Mouse (Mus musculus) midbrain, embryonic 16.5 days (tissue): ENCODE results near the gene 1700029H14Rik. TPM values are rescaled to one million over a fixed set of nuclear protein-coding genes. Genes with fewer than 3 reads are reported as not detected.

ENCODE experiments used
- ATAC-seq: fragments of 200-750 bp; cut with Nextera tagmentation; 2 replicates; pipeline ENCODE4 v1.8.0; 2017; ENCODE audit warnings: moderate TSS enrichment
- H3K27ac ChIP-seq: fragments of 300-500 bp; sonication (generic); 2 replicates; pipeline ENCODE4 v1.5.1; 2014; ENCODE audit warnings: mild to moderate bottlenecking, low read length, mixed read lengths
- H3K27me3 ChIP-seq: fragments of 300-500 bp; sonication (generic); 2 replicates; pipeline ENCODE4 v1.6.1; 2014; ENCODE audit warnings: low read depth, low read length, mixed read lengths; ENCODE audit not compliant: control insufficient read depth, insufficient read depth
- H3K36me3 ChIP-seq: fragments of 300-500 bp; sonication (generic); 2 replicates; pipeline ENCODE4 v1.6.1; 2014; ENCODE audit warnings: mild to moderate bottlenecking, low read length, moderate library complexity, mixed read lengths; ENCODE audit not compliant: control insufficient read depth, insufficient read depth
- H3K4me1 ChIP-seq: fragments of 300-500 bp; sonication (generic); 2 replicates; pipeline ENCODE4 v1.6.1; 2014; ENCODE audit warnings: mild to moderate bottlenecking, low read length, mixed read lengths; ENCODE audit not compliant: control insufficient read depth, insufficient read depth
- H3K4me2 ChIP-seq: fragments of 300-500 bp; sonication (generic); 2 replicates; pipeline ENCODE4 v1.6.1; 2014; ENCODE audit warnings: mild to moderate bottlenecking, low read length, mixed read lengths
- H3K4me3 ChIP-seq: fragments of 300-500 bp; sonication (generic); 2 replicates; pipeline ENCODE4 v1.5.1; 2014; ENCODE audit warnings: low read depth, mild to moderate bottlenecking, low read length, moderate library complexity, mixed read lengths
- H3K9ac ChIP-seq: fragments of 300-500 bp; sonication (generic); 2 replicates; pipeline ENCODE4 v1.6.1; 2014; ENCODE audit warnings: low read depth, low read length, mixed read lengths
- H3K9me3 ChIP-seq: fragments of 300-500 bp; sonication (generic); replicated peaks from 2 replicates; pipeline ENCODE4 v1.6.1; 2014; ENCODE audit warnings: mild to moderate bottlenecking, low read length, mixed read lengths; ENCODE audit not compliant: control insufficient read depth, poor library complexity, severe bottlenecking
- WGBS: fragments of 180-500 bp; shearing (Covaris S2); extraction: QIAGEN DNeasy Blood & Tissue Kit; methylation state at CpG from one replicate; pipeline ENCODE4 v1.1.7; 2014; 5-methylcytosine and 5-hydroxymethylcytosine counted together
- polyA plus RNA-seq: library from polyadenylated mRNA; unstranded; fragments of >200 nt; fragmentation: Nextera tagmentation; extraction: Ambion mirVana; gene quantifications from 2 replicates; pipeline ENCODE4 v1.2.1, GENCODE M21; 2015

1700029H14Rik gene
- polyA plus RNA-seq, 1 experiment from 2014 or later = not detected

GRCm38 (mm10) chr8:13537102-13537501 lies 25.2 kb downstream of the 1700029H14Rik start:
- H3K4me1 ChIP-seq = no peaks in the 10 kb centered on the region
- H3K36me3 ChIP-seq = no peaks in the 10 kb centered on the region
- H3K4me3 ChIP-seq = no peak overlapping the region
- WGBS = 29% methylated on average over 2 of the region's 2 CpGs
- H3K4me2 ChIP-seq = no peak overlapping the region
- H3K9me3 ChIP-seq = no peaks in the 10 kb centered on the region
- no peaks in the 10 kb centered on the region for H3K27me3 ChIP-seq
- no peak overlapping the region for H3K9ac ChIP-seq
- ATAC-seq = no peak
- H3K27ac ChIP-seq = no peak overlapping the region

GRCm38 (mm10) chr8:13533123-13533522 lies 29.1 kb downstream of the 1700029H14Rik start:
- H3K4me1 ChIP-seq = no peaks in the 10 kb centered on the region; the same call in 1 of the 2 replicates
- ATAC-seq = no peak
- 76% methylated on average over 8 of the region's 8 CpGs for WGBS

GRCm38 (mm10) chr8:13531602-13532171 lies 30.6 kb downstream of the 1700029H14Rik start:
- H3K4me3 ChIP-seq = no peak overlapping the region
- no peaks in the 10 kb centered on the region for H3K36me3 ChIP-seq
- no peaks in the 10 kb centered on the region for H3K9me3 ChIP-seq
- WGBS = 71% methylated on average over 9 of the region's 9 CpGs
- no peak overlapping the region for H3K9ac ChIP-seq
- no peak overlapping the region for H3K27ac ChIP-seq
- H3K27me3 ChIP-seq = no peaks in the 10 kb centered on the region
- ATAC-seq = no peak
- no peak overlapping the region for H3K4me2 ChIP-seq
- H3K4me1 ChIP-seq = no peaks in the 10 kb centered on the region; the same call in 1 of the 2 replicates

More at GRCm38 (mm10) chr8:13533123-13533522, 29.1 kb downstream of the 1700029H14Rik start:
- Histone ChIP-seq H3K36me3 (no peaks in the 10 kb centered on the region), H3K4me3 (no peak overlapping the region), H3K9me3 (no peaks in the 10 kb centered on the region), H3K4me2 (no peak overlapping the region), H3K9ac (no peak overlapping the region), H3K27me3 (no peaks in the 10 kb centered on the region), H3K27ac (no peak overlapping the region)

GRCm38 (mm10) chr8:13530941-13531340 lies 31.3 kb downstream of the 1700029H14Rik start:
- no peaks in the 10 kb centered on the region for H3K36me3 ChIP-seq
- H3K9ac ChIP-seq = no peak overlapping the region
- H3K9me3 ChIP-seq = no peaks in the 10 kb centered on the region
- no peak overlapping the region for H3K4me2 ChIP-seq
- ATAC-seq = peak; percentile 78
- no peaks in the 10 kb centered on the region; the same call in 1 of the 2 replicates for H3K4me1 ChIP-seq
- H3K27ac ChIP-seq = 0 out of 2 replicates have a peak overlapping the region, but pooled peaks have one; percentile 35
- H3K27me3 ChIP-seq = no peaks in the 10 kb centered on the region
- no peak overlapping the region for H3K4me3 ChIP-seq
- WGBS = 33% methylated on average over 5 of the region's 5 CpGs

GRCm38 (mm10) chr8:13530401-13530800 lies 31.9 kb downstream of the 1700029H14Rik start:
- H3K27ac ChIP-seq = 0 out of 2 replicates have a peak overlapping the region, but pooled peaks have one; percentile 35
- 70% methylated on average over 3 of the region's 3 CpGs for WGBS
- H3K4me3 ChIP-seq = no peak overlapping the region
- no peak overlapping the region for H3K9ac ChIP-seq
- no peaks in the 10 kb centered on the region for H3K9me3 ChIP-seq
- no peaks in the 10 kb centered on the region; the same call in 1 of the 2 replicates for H3K4me1 ChIP-seq
- H3K36me3 ChIP-seq = no peaks in the 10 kb centered on the region
- peak; percentile 68; the same call in 1 of the 2 replicates for ATAC-seq
- H3K4me2 ChIP-seq = no peak overlapping the region
- no peaks in the 10 kb centered on the region for H3K27me3 ChIP-seq

- Histone ChIP-seq H3K36me3 (no peaks in the 10 kb centered on the region), H3K9ac (no peak overlapping the region), H3K4me3 (no peak overlapping the region), H3K4me1 (no peaks in the 10 kb centered on the region; the same call in 1 of the 2 replicates), H3K9me3 (no peaks in the 10 kb centered on the region), H3K4me2 (no peak overlapping the region), H3K27ac (no peak overlapping the region), H3K27me3 (no peaks in the 10 kb centered on the region)
- peak; percentile 75 for ATAC-seq
- 64% methylated on average over 7 of the region's 7 CpGs for WGBS
These were observed 32.4 kb downstream of the 1700029H14Rik start for GRCm38 (mm10) chr8:13529891-13530316.

GRCm38 (mm10) chr8:13529011-13529840 lies 33.0 kb downstream of the 1700029H14Rik start:
- Histone ChIP-seq H3K4me3 (no peak overlapping the region), H3K9me3 (no peaks in the 10 kb centered on the region), H3K9ac (no peak overlapping the region), H3K27me3 (no peaks in the 10 kb centered on the region), H3K27ac (no peak overlapping the region), H3K4me1 (no peaks in the 10 kb centered on the region; the same call in 1 of the 2 replicates), H3K36me3 (no peaks in the 10 kb centered on the region), H3K4me2 (no peak overlapping the region)
- 69% methylated on average over 15 of the region's 15 CpGs for WGBS
- ATAC-seq = no peak

GRCm38 (mm10) chr8:13521392-13521791 lies 40.9 kb downstream of the 1700029H14Rik start:
- Histone ChIP-seq H3K27me3 (no peaks in the 10 kb centered on the region; the same call in none of the 2 replicates), H3K27ac (no peak overlapping the region), H3K4me3 (no peak overlapping the region), H3K4me1 (no peaks in the 10 kb centered on the region), H3K4me2 (no peak overlapping the region), H3K36me3 (no peaks in the 10 kb centered on the region), H3K9me3 (no peaks in the 10 kb centered on the region), H3K9ac (no peak overlapping the region)
- ATAC-seq = no peak
- WGBS = 84% methylated on average over 7 of the region's 7 CpGs

- Histone ChIP-seq H3K9ac (no peak overlapping the region), H3K9me3 (no peaks in the 10 kb centered on the region), H3K27me3 (no peaks in the 10 kb centered on the region; the same call in none of the 2 replicates), H3K4me1 (no peaks in the 10 kb centered on the region), H3K36me3 (no peaks in the 10 kb centered on the region), H3K27ac (no peak overlapping the region), H3K4me2 (no peak overlapping the region), H3K4me3 (no peak overlapping the region)
- no peak for ATAC-seq
- 66% methylated on average over 6 of the region's 6 CpGs for WGBS
These were observed 41.9 kb downstream of the 1700029H14Rik start for GRCm38 (mm10) chr8:13520349-13520748.
